Mouse (Mus musculus): ENCODE data around the gene Serpinb3a. TPM values are rescaled to one million over a fixed set of nuclear protein-coding genes. Genes with fewer than 3 reads are reported as not detected.

Serpinb3a gene
- total RNA-seq (2022), result not detected

- DNase-seq (ENCODE audit: low spot score in 2 of 2), result no peak
These were observed at the start of gene Serpinb3a for GRCm38 (mm10) chr1:107052203-107052602. TSS of gene Serpinb3a (minus strand) at chr1:107052303.

DNA sequence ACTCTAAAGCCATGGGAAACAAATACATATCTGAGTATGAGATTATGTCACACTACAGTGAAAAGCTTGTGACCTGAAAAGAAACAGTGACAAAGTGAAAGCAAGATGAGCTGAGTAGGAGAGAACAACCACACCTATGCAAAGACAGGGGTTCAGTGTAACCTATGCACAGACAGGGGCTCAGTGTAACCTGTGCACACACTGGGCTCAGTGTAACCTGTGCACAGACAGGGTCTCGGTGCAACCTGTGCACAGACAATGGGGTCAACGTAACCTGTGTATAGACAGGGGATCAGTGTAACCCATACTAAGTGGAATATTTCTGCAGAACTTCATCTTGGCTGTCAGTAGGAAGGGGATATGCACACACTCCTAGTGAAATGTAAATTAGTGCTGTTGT is 46.3 kb upstream of the Serpinb3a start:
- DNase-seq (ENCODE audit: low spot score in 2 of 2), result no peak

DNA sequence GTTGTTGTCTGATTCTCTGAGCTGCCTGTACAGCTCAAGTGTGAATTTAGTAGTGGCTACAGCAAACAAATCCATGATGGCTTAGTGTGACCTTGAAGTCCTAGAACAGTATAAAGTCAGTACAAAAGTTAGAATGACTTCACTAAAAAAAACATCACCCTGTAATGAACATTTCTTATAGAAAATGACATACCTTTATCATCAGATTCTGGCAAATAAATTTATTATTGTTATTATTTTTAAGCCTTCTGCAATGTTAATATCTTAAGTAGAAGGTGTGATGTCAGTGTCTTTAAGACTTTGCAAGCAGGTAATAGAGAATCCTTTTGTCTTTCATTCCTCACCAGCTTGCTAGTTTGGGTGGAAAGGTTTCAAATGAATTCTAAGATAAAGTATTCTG is 31.3 kb upstream of the Serpinb3a start, which contains the start of gene Serpinb3d:
Serpinb3d (minus strand) TSS at position 101 of the 400 bp plus-strand sequence.
- DNase-seq (ENCODE audit: low spot score in 2 of 2), result no peak

DNA sequence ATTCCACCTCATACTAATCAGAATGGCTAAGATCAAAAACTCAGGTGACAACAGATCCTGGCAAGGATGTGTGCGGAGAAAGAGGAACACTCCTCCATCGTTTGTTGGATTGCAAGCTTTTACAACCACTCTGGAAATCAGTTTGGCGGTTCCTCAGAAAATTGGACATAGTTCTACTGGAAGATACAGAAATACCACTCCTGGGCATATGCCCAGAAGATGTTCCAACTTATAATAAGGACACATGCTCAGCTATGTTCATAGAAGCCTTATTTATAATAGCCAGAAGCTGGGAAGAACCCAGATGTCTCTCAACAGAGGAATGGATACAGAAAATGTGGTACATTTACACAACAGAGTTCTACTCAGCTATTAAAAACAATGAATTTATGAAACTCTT is 17.9 kb downstream of the Serpinb3a start:
- DNase-seq (ENCODE audit: low spot score in 2 of 2), result peak in 1 of 2 experiments; percentile 23

DNA sequence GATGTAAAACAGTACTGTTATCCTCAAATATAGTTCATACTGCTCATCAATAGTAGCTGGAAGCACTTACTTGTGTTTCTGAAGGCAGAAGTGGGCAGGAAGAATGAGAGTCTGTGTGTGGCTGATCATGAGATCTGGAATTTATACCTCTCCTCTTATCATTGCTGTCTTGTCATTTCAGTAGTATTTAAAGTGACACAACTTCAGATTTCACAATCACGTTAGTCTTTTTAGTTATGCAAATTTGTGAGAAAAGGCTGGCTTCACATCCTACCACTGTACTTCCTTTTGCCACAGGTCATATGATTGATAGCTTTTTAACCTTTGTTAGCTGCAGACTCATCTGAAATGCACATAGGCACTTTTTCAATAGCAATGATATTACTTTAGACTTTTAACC is 26.2 kb downstream of the Serpinb3a start:
- no peak for DNase-seq (ENCODE audit: low spot score in 2 of 2)

DNA sequence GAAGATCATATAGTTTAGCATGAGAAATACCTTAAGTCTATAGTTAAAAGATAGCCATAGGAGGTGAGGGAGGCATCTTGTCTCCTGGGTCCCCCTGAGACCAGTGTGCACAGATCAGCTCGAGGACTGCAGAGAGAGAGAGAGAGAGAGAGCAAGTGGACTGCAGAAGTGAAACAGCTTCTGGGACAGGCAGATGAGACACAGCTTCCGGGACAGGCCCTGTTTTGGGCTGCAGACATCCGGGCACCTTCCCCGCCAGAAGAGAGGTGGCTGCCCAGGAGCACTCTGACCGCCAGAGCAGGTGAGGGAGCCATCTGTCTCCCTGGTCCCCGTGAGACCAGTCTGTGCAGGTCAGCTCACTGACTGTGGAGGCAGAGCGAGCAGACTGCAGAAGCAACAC is 36.9 kb downstream of the Serpinb3a start:
- DNase-seq (ENCODE audit: low spot score in 2 of 2), result no peak

GRCm38 (mm10) chr1:107014530-107014929 is 37.6 kb downstream of the Serpinb3a start:
- DNase-seq (ENCODE audit: low spot score in 2 of 2), result peak in 1 of 2 experiments; percentile 5

GRCm38 (mm10) chr1:107006316-107006715 is 45.8 kb downstream of the Serpinb3a start:
- no peak for DNase-seq (ENCODE audit: low spot score in 2 of 2)

DNA sequence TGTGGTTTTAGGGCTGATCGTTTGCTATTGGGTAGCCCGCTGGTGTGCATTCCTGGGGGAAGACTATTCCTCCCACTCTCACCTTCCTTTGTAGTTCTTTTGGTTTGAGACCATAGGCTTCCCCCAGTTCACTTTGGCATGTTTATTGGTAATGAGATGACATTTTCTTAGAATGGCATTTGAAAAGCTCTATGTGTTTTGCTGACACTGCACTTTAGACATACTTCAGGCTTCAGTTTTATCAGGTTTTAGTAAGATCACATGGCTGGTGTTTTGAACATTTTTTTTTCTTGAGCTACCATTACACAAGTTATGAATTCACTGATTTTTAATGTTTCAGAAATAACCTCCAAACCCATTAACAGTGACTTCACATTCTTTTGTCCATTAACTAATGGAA is 50.3 kb downstream of the Serpinb3a start:
- no peak for DNase-seq (ENCODE audit: low spot score in 2 of 2)

DNA sequence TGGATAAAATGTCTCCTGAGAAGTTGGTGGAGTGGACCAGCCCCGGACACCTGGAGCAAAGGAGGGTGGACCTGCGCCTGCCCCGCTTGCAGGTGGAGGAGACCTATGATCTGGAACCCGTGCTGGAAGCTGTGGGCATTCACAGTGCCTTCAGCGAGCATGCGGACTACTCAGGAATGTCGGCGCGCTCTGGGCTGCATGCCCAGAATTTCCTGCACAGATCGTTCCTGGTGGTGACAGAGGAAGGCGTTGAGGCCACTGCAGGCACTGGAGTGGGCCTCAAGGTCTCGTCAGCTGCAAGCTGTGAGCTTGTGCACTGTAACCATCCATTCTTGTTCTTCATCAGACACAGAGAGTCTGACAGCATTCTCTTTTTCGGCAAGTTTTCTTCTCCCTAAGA is 51.7 kb downstream of the Serpinb3a start:
- no peak for DNase-seq (ENCODE audit: low spot score in 2 of 2)

Other genes starting within 250 kb of the Serpinb3a start
- gene Serpinb5, start 191.1 kb downstream of the Serpinb3a start, total RNA-seq (2022), result not detected
- under 1 TPM in 2 of 4 experiments, not detected in 2; 0.21 to 0.30 TPM for gene Serpinb12, start 117.9 kb downstream of the Serpinb3a start, total RNA-seq (2022)
- not detected for gene Serpinb13, start 71.3 kb downstream of the Serpinb3a start, total RNA-seq (2022)
- not detected for gene Serpinb3d, start 31.2 kb upstream of the Serpinb3a start, total RNA-seq (2022)
- not detected for gene Serpinb3b, start 226.1 kb upstream of the Serpinb3a start, total RNA-seq (2022)
- gene Serpinb3c, start 226.1 kb upstream of the Serpinb3a start, total RNA-seq (2022), result not detected

Measured in left cerebral cortex, adult 8-10 months (tissue).